8 mouse cellular contexts compared by ENCODE assay signal in genomic region chr2:90913671-90914070, GRCm38 (mm10). TPM values are rescaled to one million over a fixed set of nuclear protein-coding genes. Genes with fewer than 3 reads are reported as not detected.
A peak's percentile ranks its signal among the peaks of the same experiment; 100 is the strongest.
DNase-seq lines count a peak whose midpoint lies in the region; TF ChIP-seq lines count a peak whose summit lies in the region.

No protein-coding gene starts in this region.

- no peak overlapping the region for H3K4me3 ChIP-seq in kidney, adult 2 months (ENCODE audit: insufficient read depth, low read depth, low read length)

- no peaks in the 10 kb centered on the region for H3K27me3 ChIP-seq in kidney, adult 2 months (replicated peaks; ENCODE audit: control insufficient read depth, insufficient read depth, low read length)

- peak; percentile 34 for DNase-seq in cerebellum, adult 8-10 months
- no peak for DNase-seq in cerebellum, adult 11 months
- DNase-seq in kidney, adult 2 months = peak; percentile 79
- no peak for DNase-seq in kidney, postnatal 4 days
- peak; percentile 81 for DNase-seq in MN1 (ENCODE audit: low spot score)
- DNase-seq in heart, postnatal 10 days = peak; percentile 58 to 63
- no peak for DNase-seq in thymus, postnatal 4 days
- DNase-seq in urinary bladder, postnatal 10 days (ENCODE audit: low spot score) = no peak

- TF ChIP-seq CTCF in kidney, adult 2 months (conservative IDR thresholded peaks at IDR 0.05; ENCODE audit: insufficient read depth, insufficient read length, low read depth, low read length) = no peak

- intact Hi-C loops in heart, postnatal 10 days (cut with DNase I) = no loop called here

- peaks cover 2% of the 10 kb centered on the region for H3K36me3 ChIP-seq in kidney, adult 2 months (ENCODE audit: control insufficient read depth, insufficient read depth, low read length)

- H3K27ac ChIP-seq in kidney, adult 2 months (ENCODE audit: insufficient read depth, low read depth, low read length) = no peak overlapping the region

- TF ChIP-seq POLR2A in kidney, adult 2 months (IDR thresholded peaks at IDR 0.05; ENCODE audit: low read depth, low read length) = no peak

- H3K4me1 ChIP-seq in kidney, adult 2 months (ENCODE audit: control insufficient read depth, insufficient read depth, low read length) = peaks cover 20% of the 10 kb centered on the region

- WGBS in kidney, adult 2 months = 78% methylated on average over 2 of the region's 2 CpGs

RNA-seq across cellular contexts. Expression of gene Ndufs3, which starts 9.0 kb away (rescaled TPM):
- polyA plus RNA-seq in kidney, adult 2 months (2012; rRNA removed) = 344 and 416 TPM in 2 replicates
- total RNA-seq in heart, postnatal 10 days (2021) = 100 to 1,000 TPM; 693 to 709 TPM

RNA-seq across cellular contexts. Expression of gene Kbtbd4, which starts 9.1 kb away (rescaled TPM):
- 18.8 and 19.0 TPM in 2 replicates for polyA plus RNA-seq in kidney, adult 2 months (2012; rRNA removed)
- 10 to 100 TPM; 21.7 to 26.1 TPM for total RNA-seq in heart, postnatal 10 days (2021)

RNA-seq across cellular contexts. Expression of gene Celf1, which starts 26.5 kb away (rescaled TPM):
- polyA plus RNA-seq in kidney, adult 2 months (2012; rRNA removed) = 40.5 and 40.6 TPM in 2 replicates
- total RNA-seq in heart, postnatal 10 days (2021) = 100 to 1,000 TPM; 111 to 119 TPM

RNA-seq across cellular contexts. Expression of gene C1qtnf4, which starts 28.0 kb away (rescaled TPM):
- 9.9 and 11.1 TPM in 2 replicates for polyA plus RNA-seq in kidney, adult 2 months (2012; rRNA removed)
- 1 to 10 TPM; 6.2 to 6.6 TPM for total RNA-seq in heart, postnatal 10 days (2021)

Comparison
In these comparisons a context has a peak if more than half of its experiments do, and no peak if none do; other contexts are left out.
1. DNase-seq: peak in cerebellum, adult 8-10 months (single experiment), kidney, adult 2 months (single experiment), MN1 (single experiment) and heart, postnatal 10 days (2 of 2); none in cerebellum, adult 11 months (single experiment), kidney, postnatal 4 days (0 of 2), thymus, postnatal 4 days (single experiment) and urinary bladder, postnatal 10 days (single experiment).